Mouse (Mus musculus) limb, embryonic 10.5 days (tissue): ENCODE measurements at regions not wholly inside any gene's neighbourhood (a gene's known extent, or its start where the extent isn't known, plus 50 kb on each side); places are given as distances from the start of the nearest gene placed in this dataset.
A peak's percentile ranks its signal among the peaks of the same experiment; 100 is the strongest.

ENCODE experiments used
- DNase-seq: peaks from one replicate; pipeline ENCODE4 v3.0.0-alpha.2; 2017; ENCODE audit warnings: low spot score
- H3K27ac ChIP-seq: fragments of 300-500 bp; sonication (generic); 2 replicates; pipeline ENCODE4 v1.5.1; 2016; ENCODE audit warnings: mild to moderate bottlenecking
- H3K27me3 ChIP-seq: fragments of 300-500 bp; sonication (generic); 2 replicates; pipeline ENCODE4 v1.6.1; 2016; ENCODE audit warnings: low read depth, mild to moderate bottlenecking; ENCODE audit not compliant: poor library complexity, severe bottlenecking
- H3K36me3 ChIP-seq: fragments of 300-500 bp; sonication (generic); 2 replicates; pipeline ENCODE4 v1.6.1; 2016; ENCODE audit warnings: mild to moderate bottlenecking, moderate library complexity
- H3K4me1 ChIP-seq: fragments of 300-500 bp; sonication (generic); 2 replicates; pipeline ENCODE4 v1.6.1; 2016
- H3K4me3 ChIP-seq: fragments of 300-500 bp; sonication (generic); 2 replicates; pipeline ENCODE4 v1.5.1; 2016; ENCODE audit warnings: mild to moderate bottlenecking, moderate library complexity
- H3K9me3 ChIP-seq: fragments of 300-500 bp; sonication (generic); replicated peaks from 2 replicates; pipeline ENCODE4 v1.6.1; 2016; ENCODE audit warnings: mild to moderate bottlenecking
- WGBS: fragments of 180-500 bp; shearing (Covaris S2); methylation state at CpG from one replicate; pipeline ENCODE4 v1.1.7; 2016; 5-methylcytosine and 5-hydroxymethylcytosine counted together

GRCm38 (mm10) chr11:63211501-63211900 lies 82.7 kb downstream of the Pmp22 start:
- WGBS: 83% methylated on average over 4 of the region's 4 CpGs
- H3K4me3 ChIP-seq: no peak overlapping the region

DNA sequence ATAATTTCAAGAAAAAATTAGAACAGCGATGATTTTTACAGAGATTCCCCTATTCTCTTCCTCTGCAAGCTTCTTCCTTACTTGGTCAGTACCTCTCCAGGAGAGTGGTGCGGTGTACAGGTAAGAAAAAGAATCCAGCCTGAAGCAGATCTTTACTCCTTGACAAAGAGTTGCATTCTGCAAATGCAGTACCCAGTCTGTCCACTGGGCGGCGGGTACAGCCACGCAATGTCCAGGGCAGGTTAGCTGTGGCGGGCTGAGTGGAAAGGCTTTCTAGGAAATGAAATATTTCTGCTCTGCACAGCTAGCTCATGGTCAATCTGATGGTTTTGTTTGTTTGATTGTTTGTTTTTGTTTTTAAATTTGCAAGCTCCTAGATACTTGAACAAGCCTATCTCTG lies 84.3 kb downstream of the Pmp22 start:
- peaks cover 15% of the 10 kb centered on the region for H3K4me1 ChIP-seq
- H3K9me3 ChIP-seq: no peaks in the 10 kb centered on the region
- no peaks in the 10 kb centered on the region for H3K36me3 ChIP-seq
- DNase-seq: peak; percentile 92
- H3K27ac ChIP-seq: no peak overlapping the region
- 16% methylated on average over 6 of the region's 6 CpGs for WGBS
- H3K4me3 ChIP-seq: no peak overlapping the region
- H3K27me3 ChIP-seq: peaks cover 8% of the 10 kb centered on the region; the same call in 1 of the 2 replicates

More at GRCm38 (mm10) chr11:63211501-63211900, 82.7 kb downstream of the Pmp22 start:
- Histone ChIP-seq H3K27me3 (peaks cover 8% of the 10 kb centered on the region; the same call in 1 of the 2 replicates), H3K36me3 (no peaks in the 10 kb centered on the region), H3K9me3 (no peaks in the 10 kb centered on the region), H3K4me1 (peaks cover 15% of the 10 kb centered on the region), H3K27ac (no peak overlapping the region)
- DNase-seq: peak; percentile 6

DNA sequence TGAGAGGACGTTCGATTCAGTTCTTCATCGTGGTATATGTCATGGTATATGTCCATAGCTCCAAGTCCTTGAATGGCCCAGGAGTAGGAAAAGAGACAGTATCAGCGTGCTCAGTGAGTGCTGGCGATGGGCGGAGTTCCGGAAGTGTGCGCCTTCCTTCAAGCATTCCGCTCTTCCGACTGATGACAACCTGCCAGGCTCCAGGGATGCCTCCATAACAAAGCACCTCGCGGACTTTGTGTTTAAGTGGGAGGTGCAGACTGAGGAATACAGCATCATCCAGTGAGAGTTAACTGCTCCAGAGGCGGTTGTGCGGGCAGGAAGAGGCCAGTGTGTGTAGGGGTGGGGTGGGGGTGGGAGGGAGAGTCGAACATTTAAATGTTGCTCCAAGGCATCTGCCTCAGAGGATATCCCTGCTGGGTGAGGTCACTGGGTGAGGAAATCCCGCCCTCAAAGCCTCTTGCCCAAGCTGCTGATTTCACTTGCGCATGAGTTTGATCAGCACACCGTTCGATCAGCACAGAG lies 85.2 kb downstream of the Pmp22 start:
- H3K36me3 ChIP-seq: no peaks in the 10 kb centered on the region
- peaks cover 8% of the 10 kb centered on the region; the same call in 1 of the 2 replicates for H3K27me3 ChIP-seq
- peaks cover 13% of the 10 kb centered on the region for H3K4me1 ChIP-seq
- H3K9me3 ChIP-seq: no peaks in the 10 kb centered on the region
- H3K4me3 ChIP-seq: no peak overlapping the region
- WGBS: 63% methylated on average over 19 of the region's 19 CpGs
- DNase-seq: peak; percentile 31
- H3K27ac ChIP-seq: no peak overlapping the region

GRCm38 (mm10) chr11:63215993-63216392 lies 87.2 kb downstream of the Pmp22 start:
- H3K4me3 ChIP-seq: no peak overlapping the region
- peaks cover 19% of the 10 kb centered on the region; the same call in 1 of the 2 replicates for H3K27me3 ChIP-seq
- no peak overlapping the region for H3K27ac ChIP-seq
- DNase-seq: peak; percentile 21
- 84% methylated on average over 2 of the region's 2 CpGs for WGBS
- H3K4me1 ChIP-seq: peaks cover 13% of the 10 kb centered on the region
- H3K9me3 ChIP-seq: no peaks in the 10 kb centered on the region
- no peaks in the 10 kb centered on the region for H3K36me3 ChIP-seq

GRCm38 (mm10) chr11:63217049-63217448 lies 88.3 kb downstream of the Pmp22 start:
- WGBS: 59% methylated on average over 3 of the region's 3 CpGs
- H3K9me3 ChIP-seq: no peaks in the 10 kb centered on the region
- peak; percentile 26 for DNase-seq

GRCm38 (mm10) chr11:63226471-63226870 lies 97.7 kb downstream of the Pmp22 start:
- Histone ChIP-seq H3K9me3 (no peaks in the 10 kb centered on the region), H3K4me1 (peaks cover 18% of the 10 kb centered on the region), H3K27me3 (peaks cover 8% of the 10 kb centered on the region; the same call in 1 of the 2 replicates), H3K36me3 (no peaks in the 10 kb centered on the region), H3K27ac (no peak overlapping the region), H3K4me3 (no peak overlapping the region)
- 96% methylated on average over 3 of the region's 3 CpGs for WGBS
- DNase-seq: no peak

More at GRCm38 (mm10) chr11:63217049-63217448, 88.3 kb downstream of the Pmp22 start:
- peaks cover 26% of the 10 kb centered on the region; the same call in 1 of the 2 replicates for H3K27me3 ChIP-seq
- H3K4me3 ChIP-seq: no peak overlapping the region
- H3K36me3 ChIP-seq: no peaks in the 10 kb centered on the region
- peaks cover 13% of the 10 kb centered on the region for H3K4me1 ChIP-seq
- no peak overlapping the region for H3K27ac ChIP-seq

- Histone ChIP-seq H3K4me1 (peaks cover 47% of the 10 kb centered on the region), H3K36me3 (no peaks in the 10 kb centered on the region), H3K9me3 (no peaks in the 10 kb centered on the region), H3K27me3 (no peaks in the 10 kb centered on the region), H3K4me3 (no peak overlapping the region), H3K27ac (0 out of 2 replicates have a peak overlapping the region, but pooled peaks have one; percentile 14)
- WGBS: 92% methylated on average over 6 of the region's 6 CpGs
- no peak for DNase-seq
These were observed 102.0 kb downstream of the Pmp22 start for GRCm38 (mm10) chr11:63230786-63231185.

DNA sequence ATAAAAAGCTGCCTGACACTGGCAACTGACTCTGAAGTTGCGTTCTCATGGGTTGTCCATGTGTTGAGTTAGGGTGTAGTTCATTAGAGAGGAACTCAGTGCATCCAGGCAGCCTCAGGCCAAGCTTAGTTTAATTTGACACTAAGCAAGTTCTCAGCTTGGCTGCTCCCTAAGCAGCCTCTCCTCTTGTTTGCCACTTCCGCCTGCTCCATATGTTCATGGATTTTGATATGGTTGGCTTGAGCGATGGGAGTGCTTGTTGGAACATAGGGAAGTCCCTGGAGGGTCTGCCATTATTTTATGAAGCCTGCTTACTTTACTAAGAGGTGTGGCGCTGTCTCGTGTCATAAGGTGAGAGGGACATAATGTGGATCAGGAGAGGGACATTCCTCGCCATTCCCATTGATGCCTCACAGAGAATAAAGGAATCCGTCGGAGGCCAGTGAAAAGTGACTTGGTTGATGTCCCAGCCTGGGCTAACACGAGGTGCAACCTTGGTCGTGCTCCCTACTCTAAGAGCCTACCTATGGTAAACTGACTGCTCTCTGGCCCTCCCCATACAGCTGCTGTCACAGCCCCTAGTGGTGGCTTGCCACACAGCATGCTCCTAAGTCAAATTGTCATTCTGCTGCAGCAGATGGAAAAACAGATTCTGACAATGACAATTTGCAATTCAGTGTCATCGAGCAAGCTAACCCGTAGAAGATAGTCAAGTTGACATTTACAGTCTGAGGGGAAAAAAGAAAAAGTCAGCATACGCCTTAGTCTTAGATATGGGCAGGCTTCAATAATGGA lies 104.6 kb downstream of the Pmp22 start:
- H3K27ac ChIP-seq: 0 out of 2 replicates have a peak overlapping the region, but pooled peaks have one; percentile 3
- no peaks in the 10 kb centered on the region for H3K9me3 ChIP-seq
- H3K36me3 ChIP-seq: no peaks in the 10 kb centered on the region
- H3K27me3 ChIP-seq: no peaks in the 10 kb centered on the region
- H3K4me3 ChIP-seq: no peak overlapping the region
- peaks cover 36% of the 10 kb centered on the region for H3K4me1 ChIP-seq
- WGBS: 82% methylated on average over 13 of the region's 13 CpGs
- DNase-seq: no peak

GRCm38 (mm10) chr11:63234481-63234880 lies 105.7 kb downstream of the Pmp22 start:
- Histone ChIP-seq H3K4me3 (no peak overlapping the region), H3K27ac (peak overlapping the region; percentile 50; the same call in 1 of the 2 replicates), H3K27me3 (no peaks in the 10 kb centered on the region), H3K9me3 (no peaks in the 10 kb centered on the region), H3K36me3 (no peaks in the 10 kb centered on the region), H3K4me1 (peaks cover 29% of the 10 kb centered on the region)
- WGBS: 24% methylated on average over 6 of the region's 6 CpGs
- DNase-seq: no peak

- 87% methylated on average over 4 of the region's 4 CpGs for WGBS
- peaks cover 17% of the 10 kb centered on the region for H3K4me1 ChIP-seq
- DNase-seq: no peak
These were observed 109.9 kb downstream of the Pmp22 start for GRCm38 (mm10) chr11:63238655-63239054.

GRCm38 (mm10) chr11:63243906-63244416 lies 115.2 kb downstream of the Pmp22 start:
- H3K27me3 ChIP-seq: no peaks in the 10 kb centered on the region; the same call in 1 of the 2 replicates
- H3K36me3 ChIP-seq: no peaks in the 10 kb centered on the region
- DNase-seq: no peak
- H3K27ac ChIP-seq: no peak overlapping the region
- H3K4me1 ChIP-seq: peaks cover 31% of the 10 kb centered on the region
- no peaks in the 10 kb centered on the region for H3K9me3 ChIP-seq
- H3K4me3 ChIP-seq: no peak overlapping the region
- 79% methylated on average over 9 of the region's 9 CpGs for WGBS

More at GRCm38 (mm10) chr11:63238655-63239054, 109.9 kb downstream of the Pmp22 start:
- H3K4me3 ChIP-seq: no peak overlapping the region
- no peaks in the 10 kb centered on the region for H3K27me3 ChIP-seq
- no peak overlapping the region for H3K27ac ChIP-seq
- no peaks in the 10 kb centered on the region for H3K36me3 ChIP-seq
- no peaks in the 10 kb centered on the region for H3K9me3 ChIP-seq

GRCm38 (mm10) chr11:63245041-63245440 lies 116.3 kb downstream of the Pmp22 start:
- DNase-seq: no peak
- 81% methylated on average over 6 of the region's 6 CpGs for WGBS
- Histone ChIP-seq H3K4me1 (peaks cover 39% of the 10 kb centered on the region), H3K9me3 (no peaks in the 10 kb centered on the region), H3K27ac (peak overlapping the region; percentile 57), H3K4me3 (no peak overlapping the region), H3K36me3 (no peaks in the 10 kb centered on the region), H3K27me3 (peaks cover under 1% of the 10 kb centered on the region; the same call in 1 of the 2 replicates)
